In the genomic region with DNA sequence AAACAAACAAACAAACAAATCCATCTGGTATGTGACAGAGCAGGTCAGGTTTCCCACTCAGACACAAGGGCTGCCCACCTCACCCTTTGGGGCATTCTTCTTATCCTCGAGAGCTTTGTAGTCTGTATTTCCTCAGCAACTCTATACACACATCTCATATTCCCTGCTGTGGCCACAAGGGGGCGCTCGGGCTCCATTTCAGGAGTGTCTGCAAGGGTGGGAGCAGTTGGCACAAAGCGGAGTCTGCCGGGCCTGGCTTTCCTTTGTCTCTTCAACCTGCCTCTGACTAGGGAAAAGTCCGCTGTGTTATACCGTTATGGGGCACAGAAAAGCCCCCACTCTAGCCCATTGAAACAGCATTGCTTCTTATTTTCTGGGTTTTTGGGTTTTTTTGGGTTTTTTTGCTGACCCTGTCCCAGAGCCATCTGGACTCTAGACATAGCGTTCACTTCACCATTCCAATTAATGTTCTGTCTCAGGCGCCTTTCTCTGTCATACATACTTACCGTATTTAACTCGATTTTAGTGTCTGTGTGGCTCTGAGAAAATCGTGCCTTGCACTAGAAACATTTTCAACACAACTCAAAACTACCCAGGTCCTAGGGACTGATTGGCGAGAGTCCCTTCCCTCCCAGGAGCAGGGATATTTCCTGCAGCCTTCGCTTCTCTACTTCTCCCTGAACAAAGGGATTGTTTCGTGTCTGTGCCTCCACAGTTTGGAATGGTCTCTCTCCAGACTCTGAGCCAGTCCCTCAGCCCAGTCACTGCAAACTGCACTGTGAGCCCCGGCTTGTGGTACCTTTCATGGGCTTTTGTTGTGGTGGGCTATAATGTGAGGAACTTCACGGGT, we compare ENCODE assay signal across 9 mouse cellular contexts. TPM values are rescaled to one million over a fixed set of nuclear protein-coding genes. Genes with fewer than 3 reads are reported as not detected.
DNase-seq lines count a peak whose midpoint lies in the region; ATAC-seq lines count a peak whose summit lies in the region.
"Had no signal": no experiment of that assay in that cellular context is flagged by ENCODE, and none has a peak within 500 bp of the region (broad histone marks: within the 10 kb centered on the region; RNA-seq: fewer than 3 reads in every experiment).

No protein-coding gene starts in this region.

- no peak overlapping the region; the same call in 1 of the 2 replicates for H3K4me2 ChIP-seq in heart, embryonic 15.5 days
- H3K4me2 ChIP-seq in liver, embryonic 12.5 days, result no peak overlapping the region
- no peak overlapping the region for H3K4me2 ChIP-seq in stomach, embryonic 15.5 days

- 32% methylated on average over 17 of the region's 17 CpGs for WGBS in forebrain, embryonic 10.5 days
- 38% methylated on average over 17 of the region's 17 CpGs for WGBS in heart, embryonic 15.5 days
- 41% methylated on average over 17 of the region's 17 CpGs for WGBS in liver, embryonic 12.5 days (ENCODE audit: insufficient replicate concordance)
- WGBS in stomach, embryonic 15.5 days, result 37% methylated on average over 17 of the region's 17 CpGs

- peak; percentile 55 for ATAC-seq in heart, embryonic 15.5 days (replicated peaks; ENCODE audit: insufficient number of reproducible peaks, insufficient read depth, low FRiP score, low read depth)
- ATAC-seq in liver, embryonic 12.5 days, result peak; percentile 68; the same call in 1 of the 2 replicates
- peak; percentile 72; the same call in 1 of the 2 replicates for ATAC-seq in stomach, embryonic 15.5 days (ENCODE audit: insufficient read depth, low FRiP score, low read depth)

- H3K9me3 ChIP-seq in forebrain, embryonic 10.5 days, result no peaks in the 10 kb centered on the region
- H3K9me3 ChIP-seq in heart, embryonic 15.5 days (replicated peaks), result no peaks in the 10 kb centered on the region
- H3K9me3 ChIP-seq in liver, embryonic 12.5 days (replicated peaks), result no peaks in the 10 kb centered on the region
- no peaks in the 10 kb centered on the region for H3K9me3 ChIP-seq in stomach, embryonic 15.5 days

- H3K36me3 ChIP-seq in forebrain, embryonic 10.5 days (replicated peaks), result peaks cover 36% of the 10 kb centered on the region
- H3K36me3 ChIP-seq in heart, embryonic 15.5 days, result peaks cover 10% of the 10 kb centered on the region; the same call in 1 of the 2 replicates
- peaks cover 27% of the 10 kb centered on the region; the same call in 1 of the 2 replicates for H3K36me3 ChIP-seq in liver, embryonic 12.5 days
- 0 out of 2 replicates have a peak, but pooled peaks cover 3% of the 10 kb centered on the region for H3K36me3 ChIP-seq in stomach, embryonic 15.5 days

- peak overlapping the region; percentile 28; the same call in 1 of the 2 replicates for H3K4me3 ChIP-seq in brown adipose tissue, adult 24 weeks (ENCODE audit: insufficient read depth, low read depth, low read length)
- H3K4me3 ChIP-seq in forebrain, embryonic 10.5 days, result no peak overlapping the region
- H3K4me3 ChIP-seq in heart, embryonic 15.5 days, result no peak overlapping the region
- H3K4me3 ChIP-seq in liver, embryonic 12.5 days, result no peak overlapping the region
- no peak overlapping the region for H3K4me3 ChIP-seq in stomach, embryonic 15.5 days (replicated peaks)
- H3K4me3 ChIP-seq: erythroblast, embryonic 14.5 days had no signal

- peak; percentile 92 for DNase-seq in CD4-positive, CD25-positive, alpha-beta regulatory T cell, adult 2 months (ENCODE audit: low read depth, low spot score)
- DNase-seq in forebrain, embryonic 10.5 days (ENCODE audit: extremely low spot score, low spot score), result peak; percentile 96
- peak; percentile 94 for DNase-seq in kidney, postnatal 14 days
- peak; percentile 98 for DNase-seq in neural tube, embryonic 10.5 days (ENCODE audit: extremely low spot score, low spot score)

- H3K4me1 ChIP-seq in brown adipose tissue, adult 24 weeks (ENCODE audit: control insufficient read depth, insufficient read depth, insufficient read length, low read length), result peaks cover 9% of the 10 kb centered on the region
- peaks cover 20% of the 10 kb centered on the region for H3K4me1 ChIP-seq in forebrain, embryonic 10.5 days
- peaks cover 21% of the 10 kb centered on the region for H3K4me1 ChIP-seq in heart, embryonic 15.5 days (replicated peaks)
- H3K4me1 ChIP-seq in liver, embryonic 12.5 days, result no peaks in the 10 kb centered on the region
- peaks cover 13% of the 10 kb centered on the region for H3K4me1 ChIP-seq in stomach, embryonic 15.5 days

- 0 out of 2 replicates have a peak overlapping the region, but pooled peaks have one; percentile 4 for H3K9ac ChIP-seq in heart, embryonic 15.5 days
- no peak overlapping the region for H3K9ac ChIP-seq in liver, embryonic 12.5 days
- H3K9ac ChIP-seq in stomach, embryonic 15.5 days, result no peak overlapping the region

- H3K27ac ChIP-seq in brown adipose tissue, adult 24 weeks (replicated peaks; ENCODE audit: low read depth, low read length), result peak overlapping the region; percentile 82
- peak overlapping the region; percentile 84 for H3K27ac ChIP-seq in forebrain, embryonic 10.5 days
- peak overlapping the region; percentile 8; the same call in 1 of the 2 replicates for H3K27ac ChIP-seq in heart, embryonic 15.5 days
- no peak overlapping the region for H3K27ac ChIP-seq in liver, embryonic 12.5 days
- peak overlapping the region; percentile 36 for H3K27ac ChIP-seq in stomach, embryonic 15.5 days

- no peaks in the 10 kb centered on the region for H3K27me3 ChIP-seq in forebrain, embryonic 10.5 days (ENCODE audit: poor library complexity, severe bottlenecking)
- H3K27me3 ChIP-seq in heart, embryonic 15.5 days, result no peaks in the 10 kb centered on the region
- no peaks in the 10 kb centered on the region for H3K27me3 ChIP-seq in liver, embryonic 12.5 days (replicated peaks)
- no peaks in the 10 kb centered on the region for H3K27me3 ChIP-seq in stomach, embryonic 15.5 days (replicated peaks)

RNA-seq across cellular contexts. Expression of a gene that starts 13.8 kb away (rescaled TPM):
- 5.7 and 7.6 TPM in 2 replicates for polyA plus RNA-seq in brown adipose tissue, adult 24 weeks (2012; ENCODE audit: insufficient read depth, insufficient read length, missing spikeins)
- polyA plus RNA-seq in forebrain, embryonic 10.5 days (2016; fragmentation: Nextera tagmentation; extraction: Ambion mirVana), result 15.3 and 17.8 TPM in 2 replicates
- 12.1 and 16.5 TPM in 2 replicates for polyA plus RNA-seq in heart, embryonic 15.5 days (2015; fragmentation: Nextera tagmentation; extraction: Ambion mirVana)
- 5.4 and 6.1 TPM in 2 replicates for polyA plus RNA-seq in liver, embryonic 12.5 days (2016; fragmentation: Nextera tagmentation; extraction: Ambion mirVana)
- polyA plus RNA-seq in stomach, embryonic 15.5 days (2015; fragmentation: Nextera tagmentation; extraction: Ambion mirVana), result 14.5 and 14.9 TPM in 2 replicates

RNA-seq across cellular contexts. Expression of a gene that starts 25.3 kb away (rescaled TPM):
- polyA plus RNA-seq in brown adipose tissue, adult 24 weeks (2012; ENCODE audit: insufficient read depth, insufficient read length, missing spikeins), result not detected in 2 replicates
- polyA plus RNA-seq in forebrain, embryonic 10.5 days (2016; fragmentation: Nextera tagmentation; extraction: Ambion mirVana), result 0.11 TPM in 1 of 2 replicates, not detected in the other
- 0.10 TPM in 1 of 2 replicates, not detected in the other for polyA plus RNA-seq in heart, embryonic 15.5 days (2015; fragmentation: Nextera tagmentation; extraction: Ambion mirVana)
- not detected in 2 replicates for polyA plus RNA-seq in liver, embryonic 12.5 days (2016; fragmentation: Nextera tagmentation; extraction: Ambion mirVana)
- polyA plus RNA-seq in stomach, embryonic 15.5 days (2015; fragmentation: Nextera tagmentation; extraction: Ambion mirVana), result not detected in 2 replicates
- polyA plus RNA-seq: erythroblast, embryonic 14.5 days had no signal
